Mouse (Mus musculus) yolk sac, embryonic 10.5 days (tissue): ENCODE data around the gene Il18.

Experiments
- DNase-seq: peaks from one replicate; pipeline ENCODE4 v3.0.0-alpha.2; 2017; ENCODE audit warnings: low spot score

Il18 gene

DNA sequence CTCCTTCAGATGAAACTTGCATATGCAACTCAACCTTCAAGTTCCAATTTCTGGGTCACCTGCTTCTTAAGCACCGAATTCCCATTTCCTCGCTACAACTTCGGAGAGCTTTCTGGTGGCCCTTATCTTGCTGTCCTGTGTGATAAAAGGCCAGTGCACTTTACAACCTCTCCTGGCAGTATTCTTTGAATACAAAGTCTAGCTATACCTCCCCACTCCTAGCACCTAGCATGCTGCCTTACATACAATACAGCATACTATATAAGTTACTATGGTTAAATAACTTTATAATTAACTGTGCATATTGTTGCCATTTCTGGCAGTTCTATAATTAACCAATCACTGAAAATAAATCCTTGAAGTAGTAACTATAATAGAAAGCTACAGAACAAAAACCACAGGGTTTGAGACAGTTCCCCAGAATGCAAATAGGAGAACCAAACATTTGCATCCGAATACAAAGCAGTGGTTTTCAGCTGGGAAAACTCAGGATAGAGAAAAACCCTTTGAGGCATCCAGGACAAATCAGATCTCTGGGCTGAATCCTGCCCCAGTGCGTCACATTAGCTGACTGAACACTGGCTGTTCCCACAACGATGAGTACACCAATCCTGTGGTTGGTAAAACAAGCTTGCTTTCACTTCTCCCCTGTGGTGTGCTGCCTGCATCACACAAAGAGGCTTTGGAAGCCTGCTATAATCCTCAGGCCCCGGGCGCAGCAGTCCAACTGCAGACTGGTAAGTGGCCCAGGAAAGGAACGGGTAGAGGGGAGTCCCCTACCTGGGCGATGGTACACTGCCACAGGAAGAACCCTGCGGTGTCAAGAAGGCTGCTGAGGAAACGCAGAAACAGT, at the start of gene Il18:
Gene Il18, plus strand, starts transcription at position 587 of the 853 bp plus-strand sequence.
- DNase-seq: peak; percentile 20

DNA sequence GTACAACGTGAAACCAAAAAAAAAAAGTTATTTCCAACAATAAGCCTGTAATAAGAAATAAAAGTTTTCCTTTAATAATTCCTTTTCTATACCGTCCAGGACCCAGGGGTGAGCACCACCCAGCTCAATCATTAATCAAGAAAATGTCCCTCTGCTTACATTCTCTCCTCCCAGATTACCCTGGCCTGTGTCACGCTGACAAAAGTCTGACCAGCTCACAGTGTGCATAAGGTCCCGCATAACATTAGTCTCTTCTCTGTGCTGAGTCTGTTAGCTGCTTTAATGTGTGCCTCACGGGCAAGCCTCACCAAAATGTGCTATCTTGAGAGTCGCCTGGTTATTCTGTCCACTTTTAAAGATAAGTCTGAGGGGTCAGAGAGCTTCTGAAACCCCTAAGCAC, 49.2 kb upstream of the Il18 start:
- DNase-seq: peak; percentile 70

DNA sequence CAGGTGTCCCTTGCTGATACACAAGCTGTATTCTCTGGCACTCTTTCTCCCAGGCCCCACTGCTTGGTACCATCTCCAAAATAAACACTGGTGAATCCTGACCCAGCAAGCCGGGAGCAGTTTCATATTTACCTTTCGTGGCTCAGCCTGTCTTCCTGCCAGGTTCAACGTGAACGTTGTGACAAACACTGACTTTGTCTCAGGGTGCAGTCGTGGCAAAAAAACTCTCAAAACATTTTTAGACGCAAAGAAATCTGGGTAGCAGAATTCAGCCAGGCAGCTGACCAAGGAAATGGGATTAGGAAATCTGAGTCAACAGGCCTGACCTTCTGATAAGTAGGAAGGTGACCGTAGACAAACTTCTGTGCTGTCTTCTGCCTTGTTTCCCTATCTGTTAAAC, 47.1 kb upstream of the Il18 start:
- peak; percentile 76 for DNase-seq

GRCm38 (mm10) chr9:50515462-50515861, 39.2 kb upstream of the Il18 start:
- peak; percentile 58 for DNase-seq

DNA sequence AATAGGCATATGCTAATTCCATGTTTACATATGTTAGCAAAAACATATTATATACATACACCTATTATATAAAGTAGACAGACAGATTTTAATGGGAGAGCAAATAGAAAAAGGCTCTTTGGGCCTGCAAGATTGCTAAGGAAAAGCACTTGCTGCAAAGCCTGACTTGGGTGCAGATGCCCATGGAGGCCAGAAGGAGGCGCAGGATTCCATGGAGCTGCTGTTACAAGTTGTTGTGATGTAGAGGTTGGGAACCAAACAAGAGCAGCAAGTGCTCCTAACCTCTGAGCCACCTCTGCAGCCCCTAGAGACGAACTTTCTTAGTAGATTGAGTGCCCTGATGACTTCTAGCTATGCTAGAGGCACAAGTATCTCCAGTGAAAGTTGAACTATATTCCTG, 35.8 kb upstream of the Il18 start:
- no peak for DNase-seq

DNA sequence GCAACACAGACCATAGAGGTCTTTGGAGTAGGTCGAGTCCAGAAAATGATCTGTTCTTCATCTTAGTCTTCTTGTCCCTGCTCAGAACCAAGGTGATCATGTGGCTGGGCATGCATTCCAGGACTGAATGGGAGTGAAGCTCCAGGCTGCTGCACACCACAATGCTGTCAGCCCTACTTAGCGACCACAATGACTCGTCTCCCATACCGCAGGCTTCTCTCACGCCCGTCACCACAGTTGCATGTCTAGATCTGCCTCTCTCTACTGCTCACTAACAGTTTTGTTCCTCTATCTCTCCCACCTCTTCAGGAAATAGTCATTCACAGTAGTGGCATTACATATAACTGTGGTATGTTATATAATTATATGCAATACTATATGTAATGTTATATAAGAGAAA, 33.9 kb upstream of the Il18 start:
- no peak for DNase-seq

DNA sequence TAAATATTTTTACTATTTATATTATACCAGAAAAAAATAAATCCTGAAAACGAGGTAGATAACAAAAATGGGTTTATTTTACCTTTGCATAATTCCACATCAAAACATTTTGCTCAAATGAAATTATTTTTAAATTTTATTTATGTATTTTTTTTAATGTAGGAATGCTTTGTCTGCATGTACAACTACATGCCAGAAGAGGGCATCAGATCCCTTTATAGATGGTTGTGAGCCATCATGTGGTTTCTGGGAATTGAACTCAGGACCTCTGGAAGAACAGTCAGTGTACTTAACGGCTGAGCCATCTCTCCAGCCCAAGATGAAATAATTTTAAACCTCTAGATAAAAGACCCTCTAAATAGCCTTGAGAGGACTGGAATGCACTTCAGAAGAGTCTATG, 33.1 kb upstream of the Il18 start:
- DNase-seq: no peak

DNA sequence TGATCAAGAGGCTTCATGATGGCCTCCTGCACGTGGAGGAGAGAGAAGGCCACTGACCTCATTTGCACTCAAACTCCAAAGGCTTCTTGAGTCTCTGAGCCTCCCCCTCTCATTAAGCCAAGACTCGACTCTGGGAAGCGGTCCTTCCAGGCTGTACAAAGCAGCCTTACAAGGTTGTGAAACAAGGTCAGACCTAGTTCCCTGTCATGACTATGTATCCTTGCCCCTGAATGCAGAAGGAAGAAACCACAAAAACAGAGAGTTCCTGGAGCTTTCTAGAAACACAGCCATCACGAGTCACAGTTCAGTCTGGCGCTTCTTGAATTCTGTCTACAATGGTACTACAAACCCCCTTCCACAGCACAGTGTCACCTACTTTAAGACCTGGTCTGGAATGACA, 32.1 kb upstream of the Il18 start:
- no peak for DNase-seq

DNA sequence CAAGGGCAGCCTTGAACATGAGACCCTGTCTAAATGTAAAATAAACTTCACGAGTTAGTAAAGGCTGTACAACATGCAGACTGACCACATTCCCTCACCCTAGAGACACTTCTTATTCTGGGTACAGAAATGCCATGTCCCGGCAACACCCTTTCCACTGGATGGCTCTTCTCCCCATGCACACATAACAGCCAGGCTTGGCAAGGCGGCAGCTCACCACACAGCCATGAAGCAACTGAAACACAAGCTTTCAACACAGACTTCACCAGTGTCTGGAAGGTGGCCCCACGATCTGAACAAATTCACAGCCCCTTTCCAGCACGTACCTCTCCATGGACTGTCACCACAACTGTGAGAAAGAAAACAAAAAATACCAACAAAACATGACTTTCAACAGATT, 29.7 kb upstream of the Il18 start:
- no peak for DNase-seq

DNA sequence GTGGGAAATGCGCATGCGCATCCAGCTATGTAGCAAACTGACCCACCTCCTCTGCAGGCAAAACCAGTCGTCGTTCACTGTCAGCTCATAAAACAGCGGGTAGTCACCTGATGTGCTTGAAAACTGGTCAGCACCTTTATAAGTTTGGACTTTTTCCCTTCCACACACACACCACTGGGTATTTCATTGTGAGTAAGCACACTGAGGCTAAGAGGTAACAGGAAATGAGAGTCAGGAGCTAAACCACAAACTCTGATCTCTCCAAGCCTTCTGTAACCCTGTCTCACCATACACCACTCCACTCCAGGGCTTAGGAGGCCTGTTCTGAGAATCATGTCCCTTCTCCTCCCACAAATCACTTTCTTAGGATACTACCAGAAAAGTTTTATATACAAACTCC, 29.0 kb upstream of the Il18 start:
- DNase-seq: no peak

DNA sequence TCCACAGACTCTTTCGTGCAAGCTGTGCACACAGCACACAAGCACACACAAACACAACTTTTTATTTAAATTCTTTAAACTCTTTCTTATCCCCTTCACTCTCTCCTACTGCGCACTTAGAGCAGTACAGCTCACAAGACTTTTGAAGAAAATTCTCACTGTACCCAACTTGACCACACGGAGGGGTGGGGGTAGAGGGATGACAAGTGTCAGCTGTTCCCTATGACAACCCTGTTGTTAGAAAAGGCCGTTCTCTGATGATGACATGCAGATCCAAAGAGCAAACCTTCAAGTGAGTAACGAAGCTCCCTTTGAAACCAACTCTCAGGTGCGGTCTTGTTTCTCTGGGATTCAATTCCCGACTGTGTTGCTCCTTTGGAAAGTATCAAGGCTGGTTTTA, 26.8 kb upstream of the Il18 start:
- no peak for DNase-seq

DNA sequence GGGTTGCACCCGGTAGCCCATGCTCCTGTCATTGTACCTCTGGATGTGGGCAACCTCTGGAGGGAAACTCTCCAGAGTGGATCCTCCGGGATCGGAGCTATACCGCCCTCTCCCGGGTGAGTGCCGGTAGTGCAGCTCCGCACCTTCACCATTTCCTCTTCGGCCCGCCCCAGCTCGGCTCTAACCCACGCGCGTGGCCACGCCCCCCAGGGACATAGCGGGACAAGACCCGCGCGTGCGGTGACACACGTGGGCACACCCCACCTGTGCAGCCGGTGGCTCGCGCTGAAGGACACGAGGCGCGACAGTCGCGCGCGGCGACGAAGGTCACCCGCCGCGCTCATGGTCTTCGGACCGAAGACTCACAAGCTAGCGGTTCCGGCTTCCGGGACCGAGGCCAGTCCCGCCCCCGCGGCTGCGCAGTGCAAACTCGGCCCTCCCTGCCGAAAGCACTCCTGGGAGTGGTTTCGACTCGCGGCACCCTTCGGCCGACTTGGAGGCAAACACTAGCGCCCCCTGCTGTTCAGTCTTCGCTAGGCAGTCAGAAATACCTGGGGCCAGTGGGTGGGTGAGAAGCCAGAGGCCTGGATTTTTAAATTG, 26.2 kb upstream of the Il18 start, which contains the start of gene Pts:
Gene Pts, minus strand, starts transcription at position 432 of the 600 bp plus-strand sequence.
- DNase-seq: peak; percentile 97

DNA sequence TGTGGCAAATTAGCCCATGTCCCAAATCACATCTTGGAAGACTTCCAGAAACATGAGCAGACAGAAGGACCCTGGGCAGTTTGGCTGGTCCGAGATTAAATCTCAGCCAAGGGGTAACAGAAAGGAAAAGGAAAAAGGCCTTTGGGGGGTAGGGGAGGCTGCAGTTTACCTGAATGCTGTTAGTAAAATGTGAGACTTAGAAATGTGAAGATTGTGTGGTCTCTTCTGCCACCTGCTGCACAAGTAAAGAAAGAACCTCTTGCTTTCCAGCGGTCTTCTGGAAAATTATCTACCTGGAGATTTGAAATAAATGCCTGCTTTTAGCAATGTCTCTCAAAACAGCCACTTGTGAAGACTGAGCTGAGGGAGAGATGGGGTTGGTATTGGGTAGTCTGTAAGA, 23.7 kb upstream of the Il18 start:
- DNase-seq: no peak

DNA sequence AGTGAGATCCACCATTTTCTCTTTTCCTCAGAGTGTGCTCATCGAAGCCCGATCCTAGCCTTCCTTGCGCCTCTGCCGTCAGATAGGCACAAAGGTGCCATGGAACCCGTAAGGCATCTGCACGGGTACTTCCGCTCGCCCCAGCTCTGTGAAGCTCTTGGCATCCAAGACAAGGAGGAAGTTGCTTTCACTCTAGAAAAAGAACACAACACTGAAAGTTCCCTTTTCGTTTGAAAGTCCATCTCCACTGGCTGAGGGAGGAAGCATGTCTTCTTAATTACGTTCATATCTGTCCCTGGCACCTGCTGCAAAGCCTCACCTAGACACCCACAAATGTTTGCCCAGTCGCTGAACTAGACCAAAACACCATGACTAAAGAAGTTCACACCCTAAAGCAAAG, 21.3 kb upstream of the Il18 start:
- no peak for DNase-seq

GRCm38 (mm10) chr9:50533791-50534190, 20.8 kb upstream of the Il18 start:
- DNase-seq: no peak

DNA sequence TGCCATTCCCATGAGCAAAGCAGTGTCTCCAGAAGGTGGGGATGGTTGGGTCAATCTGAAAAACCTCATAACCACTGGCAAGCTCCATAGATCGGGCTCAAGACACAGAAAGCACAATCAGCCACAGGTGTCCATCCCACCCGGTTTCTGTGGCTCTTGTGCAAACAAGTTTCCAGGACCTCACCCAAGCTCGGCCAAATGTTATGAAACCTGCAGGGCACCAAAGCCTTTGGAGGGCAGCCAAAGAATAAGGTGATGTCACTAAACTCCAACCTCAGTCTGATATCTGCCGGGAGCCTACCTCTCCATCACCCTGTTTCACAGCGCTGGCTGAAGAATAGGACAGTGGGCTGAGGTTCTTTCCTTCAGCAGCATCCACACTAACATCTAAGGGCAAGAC, 18.7 kb upstream of the Il18 start:
- DNase-seq: no peak

DNA sequence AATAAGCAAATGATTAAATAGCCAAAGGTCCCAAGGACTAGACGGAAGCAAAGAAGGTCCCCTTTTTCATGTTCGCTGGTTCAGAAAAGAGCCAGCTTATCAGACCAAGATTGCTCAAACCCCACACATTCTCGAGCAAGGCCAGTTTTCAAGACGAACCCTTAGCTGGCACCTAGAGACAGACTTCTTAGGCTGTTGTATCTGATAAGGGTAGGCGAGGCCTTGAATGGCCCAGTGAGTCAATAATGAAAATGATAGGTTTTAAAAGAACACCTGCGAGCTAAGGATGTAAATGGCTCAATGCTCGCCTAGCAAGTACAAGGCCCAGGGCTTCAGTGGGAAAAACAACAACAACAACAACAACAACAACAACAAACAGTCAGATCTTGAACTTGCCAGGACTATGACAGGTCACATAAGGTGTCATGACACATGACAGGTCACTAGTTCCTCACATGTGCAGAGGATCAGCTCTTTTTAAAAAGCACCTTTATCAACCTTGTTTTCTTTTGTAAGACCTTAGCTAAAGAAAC, 18.0 kb upstream of the Il18 start:
- DNase-seq: no peak

DNA sequence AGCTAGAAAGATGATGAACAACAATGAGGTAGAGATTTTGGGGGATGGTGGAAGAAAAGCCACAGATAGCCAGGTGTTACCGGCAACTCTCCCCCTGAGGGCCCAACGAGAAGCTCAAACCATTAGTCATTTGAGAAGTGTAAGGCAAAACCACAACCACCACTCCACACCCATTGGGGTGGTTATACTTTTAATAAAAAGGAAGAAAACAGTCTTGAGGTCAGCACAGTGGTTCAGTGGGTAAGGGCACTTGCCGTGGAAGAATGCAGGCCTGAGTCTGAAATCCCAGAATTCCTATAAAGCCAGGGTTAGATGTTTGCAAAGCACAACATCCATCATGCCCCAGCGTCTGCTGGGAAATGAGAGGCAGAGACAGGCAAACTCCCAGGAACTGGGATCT, 17.3 kb upstream of the Il18 start:
- DNase-seq: no peak

DNA sequence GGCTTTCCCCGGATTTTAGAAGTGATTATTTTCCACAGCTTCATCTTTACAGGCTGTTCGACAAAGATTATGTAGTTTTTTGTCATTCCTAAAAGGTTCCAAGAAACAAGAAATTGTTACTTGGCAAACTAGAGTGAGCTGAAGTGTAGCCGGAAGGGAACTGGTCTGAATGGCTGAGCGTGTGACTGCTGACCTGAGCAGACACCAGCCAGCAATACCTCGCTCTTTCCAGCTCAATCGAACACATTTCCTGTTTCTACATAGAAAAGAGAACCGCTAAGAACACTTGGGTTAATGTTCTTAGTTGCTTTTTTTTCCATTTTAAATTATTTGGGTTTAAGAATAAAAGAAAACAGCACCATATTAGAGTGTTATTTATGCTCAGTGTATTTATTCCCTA, 14.5 kb upstream of the Il18 start:
- DNase-seq: no peak

DNA sequence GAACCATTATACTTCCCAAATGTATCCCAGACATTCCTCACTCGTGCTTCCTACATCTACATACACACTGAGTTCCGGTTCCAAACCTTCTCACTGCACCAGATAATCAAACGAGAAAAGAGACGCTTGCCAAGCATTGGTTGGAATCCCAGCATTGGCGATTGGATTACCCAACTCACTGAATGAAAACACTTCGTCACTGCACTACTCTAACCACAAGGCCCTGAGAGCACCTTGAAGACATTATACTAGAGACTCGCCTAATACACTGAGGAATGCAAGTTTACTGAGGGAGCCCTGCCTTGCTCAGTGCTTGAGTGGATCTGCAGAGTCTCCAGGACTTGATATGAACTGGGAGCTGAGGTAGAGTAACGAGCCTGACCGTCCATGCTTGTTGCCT, 12.2 kb upstream of the Il18 start:
- no peak for DNase-seq

GRCm38 (mm10) chr9:50547859-50548478, 6.7 kb upstream of the Il18 start:
- DNase-seq: no peak

DNA sequence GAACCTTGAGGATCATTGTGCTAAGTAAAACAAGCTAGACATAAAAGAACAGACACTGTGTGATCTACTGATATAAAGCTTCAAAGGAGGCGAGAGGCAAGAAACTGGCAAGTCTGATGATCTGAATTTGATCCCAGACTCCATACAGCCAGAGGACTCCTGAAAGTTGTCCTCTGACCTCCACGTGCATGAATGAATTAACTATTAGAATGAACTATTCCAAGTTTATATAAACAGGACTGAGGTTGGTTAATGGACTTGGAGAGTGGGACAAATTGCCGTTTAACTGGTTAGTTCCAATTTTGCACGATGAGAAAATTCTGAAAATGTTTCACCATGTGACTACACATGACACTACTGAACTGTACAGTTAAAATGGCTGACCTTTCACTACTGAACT, 5.7 kb upstream of the Il18 start:
- no peak for DNase-seq

- DNase-seq: no peak
Measured at GRCm38 (mm10) chr9:50552206-50552605, 2.4 kb upstream of the Il18 start.
